In the genomic region with DNA sequence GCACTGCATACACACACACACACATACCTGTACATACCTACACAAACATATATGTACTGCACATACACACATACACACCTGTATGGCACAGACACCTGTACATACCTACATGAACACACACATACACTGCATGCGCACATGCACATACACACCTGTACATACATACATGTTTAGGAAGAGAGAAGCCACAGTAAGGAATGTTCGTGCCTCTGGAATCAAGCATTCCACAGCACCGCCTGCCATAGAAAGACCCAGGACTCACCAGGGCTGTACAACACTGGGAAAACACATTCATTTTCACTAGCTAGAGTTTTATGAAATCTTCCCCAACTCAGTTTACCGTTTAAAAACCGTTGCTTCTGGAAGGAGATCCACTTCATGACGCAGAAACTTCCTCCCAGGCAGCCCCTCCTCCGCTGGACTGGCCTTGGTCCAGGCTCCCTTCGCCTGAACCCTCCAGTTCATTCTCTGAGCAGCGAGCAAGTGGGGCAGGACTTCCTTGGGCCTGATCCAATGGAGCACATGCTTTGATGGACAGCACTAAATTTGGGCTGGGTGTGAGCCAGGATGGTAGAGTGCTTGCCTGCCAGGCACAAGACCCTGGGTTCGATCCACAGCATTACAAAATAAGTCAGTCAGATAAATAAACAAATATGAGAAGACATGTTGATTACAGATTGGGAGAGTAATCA, we compare ENCODE assay signal across 10 mouse cellular contexts. TPM values are rescaled to one million over a fixed set of nuclear protein-coding genes. Genes with fewer than 3 reads are reported as not detected.
DNase-seq lines count a peak whose midpoint lies in the region; ATAC-seq and TF ChIP-seq lines count a peak whose summit lies in the region.
"Had no signal": no experiment of that assay in that cellular context is flagged by ENCODE, and none has a peak within 500 bp of the region (broad histone marks: within the 10 kb centered on the region; RNA-seq: fewer than 3 reads in every experiment).

No protein-coding gene starts in this region.

- no peak overlapping the region for H3K4me3 ChIP-seq in hindbrain, postnatal 0 days (ENCODE audit: low read length)
- no peak overlapping the region for H3K4me3 ChIP-seq in hindbrain, embryonic 12.5 days
- no peak overlapping the region for H3K4me3 ChIP-seq in heart, embryonic 14.5 days (ENCODE audit: control insufficient read depth in 1 of 2, insufficient read depth in 1 of 2, low read depth in 1 of 2, low read length in 2 of 2)
- H3K4me3 ChIP-seq in lung, embryonic 15.5 days = no peak overlapping the region
- H3K4me3 ChIP-seq in intestine, embryonic 16.5 days (ENCODE audit: low read length) = no peak overlapping the region

- H3K27ac ChIP-seq in hindbrain, postnatal 0 days = no peak overlapping the region
- H3K27ac ChIP-seq in hindbrain, embryonic 12.5 days = no peak overlapping the region
- no peak overlapping the region for H3K27ac ChIP-seq in heart, embryonic 14.5 days (replicated peaks in 1 of 2; ENCODE audit: control insufficient read depth in 1 of 2, insufficient read depth in 1 of 2, low read depth in 2 of 2, low read length in 2 of 2)
- H3K27ac ChIP-seq in lung, embryonic 15.5 days = no peak overlapping the region
- no peak overlapping the region for H3K27ac ChIP-seq in intestine, embryonic 16.5 days (ENCODE audit: low read length)

- H3K9ac ChIP-seq in hindbrain, postnatal 0 days (replicated peaks; ENCODE audit: low read length) = no peak overlapping the region
- H3K9ac ChIP-seq in hindbrain, embryonic 12.5 days = no peak overlapping the region
- no peak overlapping the region for H3K9ac ChIP-seq in heart, embryonic 14.5 days (ENCODE audit: low read length)
- H3K9ac ChIP-seq in lung, embryonic 15.5 days = no peak overlapping the region
- no peak overlapping the region for H3K9ac ChIP-seq in intestine, embryonic 16.5 days (ENCODE audit: low read depth, low read length)
- H3K9ac ChIP-seq: liver, postnatal 0 days had no signal

- DNase-seq in hindbrain, postnatal 0 days (ENCODE audit: low spot score) = peak; percentile 47
- peak; percentile 79 for DNase-seq in adrenal gland, postnatal 14 days
- DNase-seq in embryo, embryonic 11 days = no peak
- DNase-seq in right cerebral cortex, postnatal 14 days = no peak
- DNase-seq: liver, postnatal 0 days; right cerebral cortex, postnatal 25 days had no signal

- H3K27me3 ChIP-seq in hindbrain, postnatal 0 days (ENCODE audit: insufficient read depth, low read length) = no peaks in the 10 kb centered on the region
- H3K27me3 ChIP-seq in hindbrain, embryonic 12.5 days = no peaks in the 10 kb centered on the region
- H3K27me3 ChIP-seq in heart, embryonic 14.5 days (ENCODE audit: control insufficient read depth, insufficient read depth, low read length) = no peaks in the 10 kb centered on the region
- H3K27me3 ChIP-seq in lung, embryonic 15.5 days = no peaks in the 10 kb centered on the region
- H3K27me3 ChIP-seq in intestine, embryonic 16.5 days (replicated peaks; ENCODE audit: control insufficient read depth, insufficient read depth, low read length) = no peaks in the 10 kb centered on the region

- WGBS in hindbrain, postnatal 0 days = 60% methylated on average over 10 of the region's 10 CpGs
- 87% methylated on average over 10 of the region's 10 CpGs for WGBS in hindbrain, embryonic 12.5 days
- WGBS in heart, embryonic 14.5 days = 57% methylated on average over 10 of the region's 10 CpGs
- WGBS in lung, embryonic 15.5 days = 48% methylated on average over 10 of the region's 10 CpGs
- 62% methylated on average over 10 of the region's 10 CpGs for WGBS in intestine, embryonic 16.5 days

- ATAC-seq in hindbrain, postnatal 0 days = no peak
- ATAC-seq in hindbrain, embryonic 12.5 days (ENCODE audit: low FRiP score) = no peak
- 0 out of 2 replicates have a peak, but pooled peaks have one; percentile 21 for ATAC-seq in heart, embryonic 14.5 days (ENCODE audit: insufficient number of reproducible peaks, insufficient read depth, low FRiP score, low read depth)
- ATAC-seq in lung, embryonic 15.5 days (ENCODE audit: borderline replicate concordance, extremely low read depth, low FRiP score, low TSS enrichment) = peak; percentile 59
- no peak for ATAC-seq in intestine, embryonic 16.5 days
- ATAC-seq: liver, postnatal 0 days had no signal

- no peaks in the 10 kb centered on the region for H3K4me1 ChIP-seq in hindbrain, postnatal 0 days (ENCODE audit: insufficient read depth, low read length)
- no peaks in the 10 kb centered on the region; the same call in 1 of the 2 replicates for H3K4me1 ChIP-seq in hindbrain, embryonic 12.5 days
- H3K4me1 ChIP-seq in heart, embryonic 14.5 days (ENCODE audit: control insufficient read depth in 2 of 2, insufficient read depth in 2 of 2, low read length in 2 of 2) = peaks cover 0 to 5% of the 10 kb centered on the region in 2 experiments; a peak in 1 of 4 replicates
- peaks cover 6% of the 10 kb centered on the region; the same call in 1 of the 2 replicates for H3K4me1 ChIP-seq in lung, embryonic 15.5 days
- H3K4me1 ChIP-seq in intestine, embryonic 16.5 days (ENCODE audit: control insufficient read depth, insufficient read depth, low read length) = no peaks in the 10 kb centered on the region

- H3K36me3 ChIP-seq in hindbrain, postnatal 0 days (ENCODE audit: insufficient read depth, low read length) = no peaks in the 10 kb centered on the region
- no peaks in the 10 kb centered on the region for H3K36me3 ChIP-seq in hindbrain, embryonic 12.5 days
- H3K36me3 ChIP-seq in heart, embryonic 14.5 days (ENCODE audit: control insufficient read depth, insufficient read depth, low read length) = no peaks in the 10 kb centered on the region
- no peaks in the 10 kb centered on the region for H3K36me3 ChIP-seq in lung, embryonic 15.5 days
- H3K36me3 ChIP-seq in intestine, embryonic 16.5 days (ENCODE audit: control insufficient read depth, insufficient read depth, low read length) = no peaks in the 10 kb centered on the region

- H3K4me2 ChIP-seq in hindbrain, postnatal 0 days (ENCODE audit: low read depth, low read length) = no peak overlapping the region
- H3K4me2 ChIP-seq in hindbrain, embryonic 12.5 days (replicated peaks) = no peak overlapping the region
- H3K4me2 ChIP-seq in heart, embryonic 14.5 days (ENCODE audit: low read length) = no peak overlapping the region
- H3K4me2 ChIP-seq in lung, embryonic 15.5 days = no peak overlapping the region
- H3K4me2 ChIP-seq in intestine, embryonic 16.5 days (ENCODE audit: low read depth, low read length) = no peak overlapping the region

- no peak for TF ChIP-seq CTCF in hindbrain, postnatal 0 days (IDR thresholded peaks at IDR 0.05; ENCODE audit: low read depth)

- no peaks in the 10 kb centered on the region for H3K9me3 ChIP-seq in hindbrain, postnatal 0 days (ENCODE audit: low read length)
- H3K9me3 ChIP-seq in hindbrain, embryonic 12.5 days (replicated peaks) = no peaks in the 10 kb centered on the region
- no peaks in the 10 kb centered on the region for H3K9me3 ChIP-seq in heart, embryonic 14.5 days (ENCODE audit: control insufficient read depth, low read length)
- H3K9me3 ChIP-seq in lung, embryonic 15.5 days = no peaks in the 10 kb centered on the region
- H3K9me3 ChIP-seq in intestine, embryonic 16.5 days (ENCODE audit: control insufficient read depth, low read length) = no peaks in the 10 kb centered on the region

RNA-seq across cellular contexts. Expression of gene Lrrc30, which starts 5.7 kb away (rescaled TPM):
- not detected in 2 replicates for total RNA-seq in hindbrain, postnatal 0 days (2014; rRNA removed)
- not detected in 2 replicates for polyA plus RNA-seq in hindbrain, postnatal 0 days (2015; fragmentation: Nextera tagmentation; extraction: Ambion mirVana)
- not detected in 2 replicates for polyA plus RNA-seq in hindbrain, embryonic 12.5 days (2016; fragmentation: Nextera tagmentation; extraction: Ambion mirVana)
- 0.26 and 0.37 TPM in 2 replicates for total RNA-seq in adrenal gland, postnatal 14 days (2021)
- 0.11 TPM in 1 of 2 replicates, not detected in the other for polyA plus RNA-seq in heart, embryonic 14.5 days (2014; fragmentation: Nextera tagmentation; extraction: Ambion mirVana)
- polyA plus RNA-seq in lung, embryonic 15.5 days (2015; fragmentation: Nextera tagmentation; extraction: Ambion mirVana) = not detected in 2 replicates
- polyA plus RNA-seq in intestine, embryonic 16.5 days (2015; fragmentation: Nextera tagmentation; extraction: Ambion mirVana) = not detected in 2 replicates
- polyA plus RNA-seq: liver, postnatal 0 days had no signal

RNA-seq across cellular contexts. Expression of gene Lama1, which starts 58.8 kb away (rescaled TPM):
- total RNA-seq in hindbrain, postnatal 0 days (2014; rRNA removed) = 18.4 and 31.2 TPM in 2 replicates
- 2.8 and 3.4 TPM in 2 replicates for polyA plus RNA-seq in hindbrain, postnatal 0 days (2015; fragmentation: Nextera tagmentation; extraction: Ambion mirVana)
- polyA plus RNA-seq in hindbrain, embryonic 12.5 days (2016; fragmentation: Nextera tagmentation; extraction: Ambion mirVana) = 14.7 and 19.2 TPM in 2 replicates
- total RNA-seq in adrenal gland, postnatal 14 days (2021) = 10.3 and 12.1 TPM in 2 replicates
- 0.50 and 0.84 TPM in 2 replicates for polyA plus RNA-seq in heart, embryonic 14.5 days (2014; fragmentation: Nextera tagmentation; extraction: Ambion mirVana)
- 3.9 and 4.1 TPM in 2 replicates for polyA plus RNA-seq in lung, embryonic 15.5 days (2015; fragmentation: Nextera tagmentation; extraction: Ambion mirVana)
- polyA plus RNA-seq in intestine, embryonic 16.5 days (2015; fragmentation: Nextera tagmentation; extraction: Ambion mirVana) = 1.6 TPM in 2 replicates

Comparison
In these comparisons a context has a peak if more than half of its experiments do, and no peak if none do; other contexts are left out.
1. ATAC-seq: peak in heart, embryonic 14.5 days (single experiment) and lung, embryonic 15.5 days (single experiment); none in hindbrain, postnatal 0 days (single experiment), hindbrain, embryonic 12.5 days (single experiment) and intestine, embryonic 16.5 days (single experiment).
2. DNase-seq: peak in hindbrain, postnatal 0 days (single experiment) and adrenal gland, postnatal 14 days (single experiment); none in embryo, embryonic 11 days (single experiment) and right cerebral cortex, postnatal 14 days (single experiment).